Mouse (Mus musculus) embryo, embryonic 11 days (tissue): ENCODE measurements around the gene Sytl1.

Source experiments
- DNase-seq: peaks from one replicate; pipeline ENCODE4 v3.0.0-alpha.2; 2015

The Sytl1 gene

GRCm38 (mm10) chr4:133262882-133263281, at the start of gene Sytl1:
Sytl1 (minus strand) TSS chr4:133263113.
- DNase-seq = no peak

GRCm38 (mm10) chr4:133309948-133310347, 47.0 kb upstream of the Sytl1 start:
- peak; percentile 84 for DNase-seq

- peak; percentile 41 for DNase-seq
These were observed 44.4 kb upstream of the Sytl1 start for GRCm38 (mm10) chr4:133307331-133307730.

- no peak for DNase-seq
These were observed 42.9 kb upstream of the Sytl1 start for GRCm38 (mm10) chr4:133305825-133306224.

- no peak for DNase-seq
These were observed 41.9 kb upstream of the Sytl1 start for GRCm38 (mm10) chr4:133304770-133305169.

- no peak for DNase-seq
These were observed 39.8 kb upstream of the Sytl1 start for GRCm38 (mm10) chr4:133302668-133303067.

DNA sequence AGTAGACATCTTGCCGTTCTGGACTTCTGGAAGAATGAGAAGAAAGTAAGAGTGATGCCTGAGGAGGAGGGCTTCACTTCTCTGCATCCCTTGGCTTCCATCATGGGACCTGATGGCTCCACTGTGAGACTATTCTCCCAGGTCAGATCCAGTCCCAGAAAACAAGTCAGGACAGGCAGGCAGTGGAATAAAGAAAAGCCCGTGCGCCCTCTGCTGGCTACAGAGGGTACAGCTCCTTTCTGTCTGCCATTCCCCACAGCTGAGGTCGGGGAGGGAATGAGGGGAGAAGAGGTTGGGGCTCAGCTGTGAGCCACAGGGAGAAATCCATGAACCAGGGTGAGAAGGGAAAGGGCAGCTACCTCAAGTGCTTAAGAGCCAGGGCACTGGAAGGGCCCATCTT, 38.9 kb upstream of the Sytl1 start:
- peak; percentile 76 for DNase-seq

DNA sequence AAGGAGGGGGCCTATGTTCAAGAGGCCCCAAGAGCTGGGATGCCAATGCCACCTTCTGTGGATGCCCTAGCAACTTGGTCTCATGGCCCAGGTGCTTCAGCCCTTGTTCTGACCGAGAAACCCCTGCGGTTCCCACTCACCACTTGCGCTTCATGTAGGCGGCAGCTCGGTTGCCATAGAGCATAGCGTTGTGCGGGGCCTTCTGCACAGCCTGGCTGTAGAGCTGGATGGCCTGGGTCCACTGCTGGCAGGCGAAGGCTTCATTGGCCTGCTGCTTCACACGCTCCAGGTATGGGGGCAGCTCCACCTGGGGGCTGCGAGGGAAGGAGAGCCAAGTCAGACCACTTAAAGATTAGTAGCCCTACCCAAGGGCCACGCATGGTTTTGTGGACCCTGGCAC, 37.5 kb upstream of the Sytl1 start:
- no peak for DNase-seq

- DNase-seq = no peak
These were observed 36.8 kb upstream of the Sytl1 start for GRCm38 (mm10) chr4:133299701-133300100.

DNA sequence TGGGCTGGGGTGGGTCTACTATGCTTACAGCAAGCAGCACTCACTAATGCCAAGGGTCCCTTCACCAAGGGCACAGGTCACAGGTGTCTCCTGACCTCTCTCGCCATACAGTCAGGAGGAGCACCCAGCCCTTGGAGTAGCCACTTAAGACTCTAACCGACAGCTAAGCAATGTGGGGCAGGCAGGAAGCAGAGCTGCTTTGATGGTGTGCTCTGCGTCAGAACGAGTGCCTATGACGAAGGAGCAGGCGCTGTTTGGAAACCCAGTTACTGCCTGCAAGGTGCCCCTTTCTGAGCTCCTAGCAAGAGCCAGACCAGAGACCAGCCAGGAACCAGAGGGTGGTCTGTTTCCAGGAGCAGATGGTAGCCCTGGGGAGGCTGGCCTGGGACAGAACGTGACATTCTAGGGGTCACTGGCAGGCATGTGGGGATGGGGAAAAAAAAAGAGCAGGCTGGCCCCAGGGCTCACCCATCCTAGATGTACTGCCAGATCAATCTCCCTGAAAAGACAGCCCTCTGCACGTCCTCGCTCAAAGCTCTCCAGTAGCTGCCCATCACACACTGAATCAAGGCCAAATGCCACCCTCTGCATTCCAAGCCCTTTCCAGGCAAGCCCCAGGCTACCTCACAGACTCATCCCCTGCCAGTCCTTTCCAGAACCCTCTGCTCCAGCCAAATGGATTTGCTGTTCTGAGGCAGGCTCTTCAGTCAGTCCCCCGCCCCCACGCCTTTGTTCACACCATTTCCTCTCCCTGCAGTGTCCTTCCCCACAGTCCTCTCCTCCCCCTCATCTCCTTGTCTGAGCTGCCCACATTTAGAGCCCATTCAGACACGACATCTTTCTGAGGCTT, 35.8 kb upstream of the Sytl1 start:
- peak; percentile 40 for DNase-seq

- peak; percentile 90 for DNase-seq
These were observed 34.9 kb upstream of the Sytl1 start for GRCm38 (mm10) chr4:133297801-133298238.

- DNase-seq = no peak
These were observed 34.4 kb upstream of the Sytl1 start for GRCm38 (mm10) chr4:133297360-133297759.

- DNase-seq = no peak
These were observed 31.2 kb upstream of the Sytl1 start for GRCm38 (mm10) chr4:133294084-133294483.

DNA sequence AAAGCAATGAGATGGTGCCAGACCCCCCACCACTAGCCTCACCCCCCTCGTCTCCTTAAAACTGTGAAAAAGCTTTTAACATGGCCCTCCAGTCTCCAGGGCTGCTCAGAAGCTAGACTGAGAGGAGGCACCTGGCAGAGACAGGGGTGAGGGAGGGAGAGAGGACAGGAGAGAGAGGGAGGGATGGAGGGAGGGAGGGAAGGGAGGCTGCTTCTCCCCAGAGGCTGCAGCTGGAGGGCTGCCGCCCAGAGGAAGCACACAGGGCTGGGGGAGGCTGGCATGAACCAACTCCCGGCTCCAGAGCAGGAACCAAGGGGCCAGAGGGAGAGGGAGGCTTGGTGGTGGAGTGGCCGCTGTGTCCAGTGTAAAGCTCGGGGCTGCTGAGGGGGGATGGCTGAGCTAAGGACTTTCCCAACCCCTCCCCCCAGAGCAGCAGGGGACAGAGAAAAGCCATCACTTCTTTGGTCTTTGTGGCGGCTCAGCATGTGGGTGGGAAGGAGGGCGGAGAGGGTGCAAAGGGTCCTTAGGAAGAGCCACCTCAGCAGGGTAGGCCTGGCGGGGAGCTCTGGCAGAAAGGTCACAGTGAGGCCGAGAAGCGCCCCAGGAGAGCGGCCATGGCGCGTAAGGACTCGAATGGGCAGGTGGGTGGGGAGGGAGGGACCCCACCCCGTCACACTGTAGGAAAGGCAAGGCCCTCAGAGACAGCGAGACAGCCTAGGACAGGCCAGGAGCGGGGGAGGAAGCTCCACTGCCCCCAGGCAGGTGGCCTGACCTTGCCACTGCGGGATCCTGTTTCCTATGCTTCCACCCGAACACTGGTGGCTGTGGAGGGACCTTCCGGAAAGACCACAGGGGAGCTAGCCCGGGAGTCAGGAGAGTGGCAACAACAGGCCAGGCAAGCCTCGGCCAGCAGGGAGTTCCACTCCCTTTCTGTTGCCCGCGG, 30.3 kb upstream of the Sytl1 start:
- peak; percentile 60 for DNase-seq

DNA sequence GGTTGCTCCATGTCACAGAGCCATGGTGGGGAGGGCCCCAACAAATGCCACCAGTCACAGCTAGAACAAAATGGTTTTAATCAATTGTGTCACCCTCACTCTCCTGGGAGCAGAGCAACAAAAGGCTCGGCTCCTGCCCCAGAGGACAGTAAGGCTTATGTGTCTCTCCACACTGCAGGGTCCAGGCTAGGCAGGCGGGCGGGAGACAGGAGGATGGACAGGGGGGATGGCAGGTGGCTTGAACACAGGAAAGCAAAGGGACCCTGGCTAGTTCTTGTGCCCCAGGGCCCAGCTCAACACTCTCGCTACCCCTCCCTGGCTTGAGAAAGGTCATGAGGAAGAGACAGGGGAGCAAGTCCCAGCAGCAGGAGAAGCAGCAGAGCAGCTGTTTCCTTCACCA, 29.5 kb upstream of the Sytl1 start:
- no peak for DNase-seq

- no peak for DNase-seq
These were observed 28.3 kb upstream of the Sytl1 start for GRCm38 (mm10) chr4:133291255-133291654.

GRCm38 (mm10) chr4:133286476-133287077, 23.7 kb upstream of the Sytl1 start:
- no peak for DNase-seq

GRCm38 (mm10) chr4:133285950-133286349, 23.0 kb upstream of the Sytl1 start:
- no peak for DNase-seq

DNA sequence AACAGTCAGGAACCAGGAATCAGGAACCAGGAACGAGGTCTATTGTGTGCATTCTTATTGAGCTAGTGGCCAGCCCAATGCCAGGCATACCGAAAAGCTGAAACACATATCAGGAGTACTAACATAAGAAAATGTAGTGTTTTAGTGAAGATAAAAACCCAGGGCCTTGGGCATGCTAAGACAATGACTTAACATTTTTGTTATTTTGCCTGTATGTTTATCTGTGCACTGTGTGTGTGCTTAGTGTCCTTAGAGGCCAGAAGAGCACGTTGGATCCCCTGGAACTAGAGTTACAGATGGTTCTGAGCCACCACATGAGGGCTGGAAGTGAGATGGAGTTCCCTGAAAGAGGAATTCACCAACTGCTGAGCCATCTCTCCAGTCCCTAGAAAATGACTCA, 22.4 kb upstream of the Sytl1 start:
- DNase-seq = no peak

GRCm38 (mm10) chr4:133282656-133283055, 19.7 kb upstream of the Sytl1 start:
- peak; percentile 54 for DNase-seq

- peak; percentile 87 for DNase-seq
These were observed 19.1 kb upstream of the Sytl1 start for GRCm38 (mm10) chr4:133281951-133282481.

- DNase-seq = no peak
These were observed 18.6 kb upstream of the Sytl1 start for GRCm38 (mm10) chr4:133281513-133281912.

DNA sequence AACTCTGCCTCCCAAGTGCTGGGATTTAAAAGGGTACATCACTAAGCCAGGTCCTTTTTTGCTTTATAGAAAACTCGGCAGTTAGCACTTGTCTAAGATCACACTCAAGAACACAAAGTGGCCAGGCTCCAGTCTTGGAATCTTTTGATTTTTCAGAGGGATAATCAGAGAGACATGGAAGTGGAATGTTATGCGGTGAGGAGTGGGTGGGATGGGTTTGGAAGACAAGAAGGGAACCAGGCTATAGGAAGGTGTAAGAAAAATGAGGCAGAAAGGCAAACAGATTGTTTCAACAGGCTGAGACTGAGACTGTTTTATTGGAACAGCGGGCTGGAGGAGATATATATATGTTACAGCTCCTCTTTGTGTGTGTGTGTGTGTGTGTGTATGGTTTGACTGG, 15.6 kb upstream of the Sytl1 start:
- DNase-seq = no peak
